Mouse (Mus musculus) bone marrow, adult 2 months (tissue): ENCODE results near the gene Styk1. TPM values are rescaled to one million over a fixed set of nuclear protein-coding genes. Genes with fewer than 3 reads are reported as not detected.

Experiments
- H3K27ac ChIP-seq: fragments of 200-500 bp; 2 replicates; pipeline ENCODE4 v1.5.1; 2012; ENCODE audit warnings: low read depth, mild to moderate bottlenecking, control low read depth, inconsistent platforms, low read length; ENCODE audit not compliant: control insufficient read depth, poor library complexity, insufficient read depth
- H3K4me1 ChIP-seq: fragments of 200-500 bp; 2 replicates; pipeline ENCODE4 v1.6.1; 2011; ENCODE audit warnings: low read length; ENCODE audit not compliant: control insufficient read depth, insufficient read depth
- H3K4me3 ChIP-seq: fragments of 200-500 bp; replicated peaks from 2 replicates; pipeline ENCODE3; 2011; ENCODE audit warnings: mild to moderate bottlenecking, low read depth, low read length, control low read depth; ENCODE audit not compliant: control insufficient read depth
- CTCF ChIP-seq: fragments of 200-500 bp; IDR thresholded peaks from 2 replicates; pipeline ENCODE4 v1.5.1; 2011; ENCODE audit warnings: low read length, control low read depth; ENCODE audit not compliant: control insufficient read depth, insufficient read depth
- POLR2A ChIP-seq: fragments of 200-500 bp; IDR thresholded peaks from 2 replicates; pipeline ENCODE4 v1.6.1; 2011; ENCODE audit warnings: low read depth, mild to moderate bottlenecking, control low read depth, low read length, borderline replicate concordance; ENCODE audit not compliant: control insufficient read depth
- WGBS: fragments of 180-500 bp; shearing (Covaris S2); methylation state at CpG from one replicate; pipeline ENCODE4 v1.1.7; 2018; 5-methylcytosine and 5-hydroxymethylcytosine counted together
- polyA plus RNA-seq: library from polyadenylated mRNA; stranded (reverse); fragments of >200 nt; gene quantifications from 2 replicates; pipeline ENCODE4 v1.2.4, GENCODE M21; 2011; ENCODE audit warnings: low replicate concordance; ENCODE audit not compliant: missing spikeins, insufficient read depth, insufficient read length

Styk1 gene
- polyA plus RNA-seq, 1 experiment = 0.60 TPM

DNA sequence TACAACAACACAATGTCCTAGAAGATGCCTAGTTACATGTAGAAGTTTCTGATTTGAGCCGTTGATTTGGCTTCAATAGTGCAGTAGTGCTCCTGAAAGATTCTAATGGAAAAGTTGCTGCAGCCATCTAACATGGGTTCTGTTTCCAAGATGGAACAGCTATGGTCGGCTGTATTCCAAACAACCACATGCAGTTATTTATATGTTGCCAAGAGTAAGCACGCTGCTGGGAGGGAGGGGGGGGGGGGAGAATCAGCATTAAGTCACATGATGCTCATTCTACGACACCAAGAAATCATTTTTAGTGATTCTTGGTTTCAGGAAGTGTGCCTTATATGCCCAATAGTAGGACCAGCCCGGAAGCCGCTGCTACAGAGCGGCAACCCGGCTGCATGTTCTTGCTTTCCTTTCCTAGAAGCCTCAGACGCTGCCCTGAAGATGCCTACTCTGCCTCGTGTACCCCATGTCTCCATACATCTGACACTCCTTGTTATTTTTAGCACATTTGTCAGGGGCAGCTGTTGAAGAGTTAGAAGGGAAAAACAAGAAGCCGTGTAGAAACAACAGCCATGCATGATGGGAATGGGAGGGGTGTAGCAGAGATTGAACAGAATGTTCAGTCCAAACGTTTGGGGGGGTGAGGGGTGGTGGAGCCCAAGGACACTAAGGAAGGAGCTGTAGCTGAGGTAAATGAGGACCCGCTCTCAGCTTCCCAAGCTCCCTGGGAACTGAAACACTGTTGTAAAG, 21.4 kb upstream of the Styk1 start:
- WGBS = 84% methylated on average over 13 of the region's 13 CpGs

GRCm38 (mm10) chr6:131373160-131373559, 19.8 kb upstream of the Styk1 start:
- Histone ChIP-seq H3K4me3 (no peak overlapping the region), H3K4me1 (no peaks in the 10 kb centered on the region), H3K27ac (no peak overlapping the region)
- no peak for TF ChIP-seq CTCF
- no peak for TF ChIP-seq POLR2A
- 66% methylated on average over 5 of the region's 5 CpGs for WGBS

More for the DNA sequence above, 21.4 kb upstream of the Styk1 start:
- no peaks in the 10 kb centered on the region for H3K4me1 ChIP-seq
- H3K27ac ChIP-seq = no peak overlapping the region
- H3K4me3 ChIP-seq = no peak overlapping the region
- TF ChIP-seq CTCF (no peak), POLR2A (no peak)

DNA sequence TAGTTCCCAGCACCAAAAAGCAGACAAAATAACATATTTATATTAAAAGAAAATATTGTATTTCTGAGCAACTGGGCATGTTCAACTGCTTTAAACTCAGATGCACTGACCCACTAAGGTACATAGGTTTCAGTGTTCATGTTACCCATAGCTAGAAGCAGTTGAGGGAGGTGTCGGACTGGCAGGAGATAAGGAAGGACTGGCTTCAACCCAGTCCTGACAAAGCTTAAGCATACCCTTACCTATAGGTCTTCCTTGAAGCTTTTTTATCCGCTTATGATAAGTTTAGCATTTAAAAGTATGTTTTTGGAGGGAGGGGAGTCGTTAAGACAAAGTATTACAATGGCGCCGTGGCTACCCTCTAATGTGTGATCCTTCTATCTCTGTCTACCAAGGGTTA, 17.4 kb upstream of the Styk1 start:
- Histone ChIP-seq H3K4me3 (no peak overlapping the region), H3K4me1 (no peaks in the 10 kb centered on the region), H3K27ac (no peak overlapping the region)
- no peak for TF ChIP-seq CTCF
- no peak for TF ChIP-seq POLR2A
- 85% methylated on average over 5 of the region's 5 CpGs for WGBS

- Histone ChIP-seq H3K27ac (no peak overlapping the region), H3K4me1 (no peaks in the 10 kb centered on the region), H3K4me3 (no peak overlapping the region)
- WGBS = 92% methylated on average over 8 of the region's 8 CpGs
- TF ChIP-seq POLR2A = no peak
- no peak for TF ChIP-seq CTCF
Observed at GRCm38 (mm10) chr6:131369866-131370616, 16.6 kb upstream of the Styk1 start.

DNA sequence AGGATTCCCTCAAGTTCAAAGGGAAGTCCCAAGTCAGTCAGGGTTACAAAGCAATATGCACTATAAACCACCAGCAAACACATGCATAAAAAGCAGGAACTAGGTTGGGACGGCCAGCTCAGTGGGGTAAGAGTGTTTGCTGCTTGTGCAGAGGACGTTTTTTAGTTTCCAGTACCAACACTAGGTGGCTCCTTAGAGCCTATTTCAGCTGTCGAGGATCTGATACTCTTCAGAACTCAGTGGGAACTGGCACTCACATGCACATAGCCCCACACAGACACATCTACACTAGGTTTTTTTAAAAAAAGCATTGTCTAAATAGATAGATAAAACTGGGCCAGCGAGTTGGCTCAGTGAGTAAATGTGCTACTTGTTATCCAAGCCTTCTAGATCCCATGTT, 13.7 kb upstream of the Styk1 start:
- TF ChIP-seq POLR2A (no peak), CTCF (peak; percentile 20; the same call in 1 of the 2 replicates)
- WGBS = 24% methylated on average over 4 of the region's 4 CpGs
- peaks cover 1% of the 10 kb centered on the region; the same call in 1 of the 2 replicates for H3K4me1 ChIP-seq
- no peak overlapping the region for H3K27ac ChIP-seq
- no peak overlapping the region for H3K4me3 ChIP-seq

DNA sequence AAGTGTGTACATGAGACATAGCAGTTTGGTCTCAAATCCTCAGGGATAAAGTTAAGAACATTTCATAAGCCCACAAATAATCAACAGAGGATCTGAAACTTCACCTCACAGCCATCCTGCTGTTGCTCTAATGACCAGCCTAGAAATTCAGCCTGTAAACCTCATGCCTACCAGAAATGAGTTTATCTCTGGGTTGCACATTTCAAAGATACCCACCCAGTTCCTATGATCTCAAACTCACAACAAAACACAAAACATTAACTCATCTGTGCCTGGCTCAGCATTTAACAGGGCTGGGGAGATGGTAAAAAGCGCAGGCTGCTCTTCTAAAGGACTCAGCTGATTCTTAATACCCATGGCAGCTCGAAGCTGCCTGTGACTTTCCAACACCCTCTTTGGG, 11.0 kb upstream of the Styk1 start:
- Histone ChIP-seq H3K4me3 (no peak overlapping the region), H3K27ac (peak overlapping the region; percentile 38; the same call in 1 of the 2 replicates), H3K4me1 (peaks cover 3% of the 10 kb centered on the region; the same call in 1 of the 2 replicates)
- 50% methylated on average over 2 of the region's 2 CpGs for WGBS
- no peak for TF ChIP-seq CTCF
- no peak for TF ChIP-seq POLR2A

GRCm38 (mm10) chr6:131362987-131363765, 9.8 kb upstream of the Styk1 start:
- peaks cover 3% of the 10 kb centered on the region; the same call in 1 of the 2 replicates for H3K4me1 ChIP-seq
- no peak overlapping the region for H3K27ac ChIP-seq
- TF ChIP-seq CTCF (no peak), POLR2A (no peak)
- WGBS = 74% methylated on average over 7 of the region's 7 CpGs
- H3K4me3 ChIP-seq = no peak overlapping the region

GRCm38 (mm10) chr6:131360693-131361092, 7.3 kb upstream of the Styk1 start:
- Histone ChIP-seq H3K4me1 (peaks cover 3% of the 10 kb centered on the region; the same call in 1 of the 2 replicates), H3K27ac (no peak overlapping the region), H3K4me3 (no peak overlapping the region)
- 68% methylated on average over 5 of the region's 5 CpGs for WGBS
- TF ChIP-seq POLR2A = no peak
- no peak for TF ChIP-seq CTCF
